Mouse (Mus musculus) liver, embryonic 14.5 days (tissue): ENCODE results near the gene Msmp.

ENCODE experiments used
- CTCF ChIP-seq: IDR thresholded peaks from 2 replicates; pipeline ENCODE4 v1.5.1; 2016; ENCODE audit warnings: antibody characterized with exemption, low read depth, control low read depth
- EP300 ChIP-seq: IDR thresholded peaks from 2 replicates; pipeline ENCODE4 v1.6.1; 2016; ENCODE audit warnings: antibody characterized with exemption, low read depth

DNA sequence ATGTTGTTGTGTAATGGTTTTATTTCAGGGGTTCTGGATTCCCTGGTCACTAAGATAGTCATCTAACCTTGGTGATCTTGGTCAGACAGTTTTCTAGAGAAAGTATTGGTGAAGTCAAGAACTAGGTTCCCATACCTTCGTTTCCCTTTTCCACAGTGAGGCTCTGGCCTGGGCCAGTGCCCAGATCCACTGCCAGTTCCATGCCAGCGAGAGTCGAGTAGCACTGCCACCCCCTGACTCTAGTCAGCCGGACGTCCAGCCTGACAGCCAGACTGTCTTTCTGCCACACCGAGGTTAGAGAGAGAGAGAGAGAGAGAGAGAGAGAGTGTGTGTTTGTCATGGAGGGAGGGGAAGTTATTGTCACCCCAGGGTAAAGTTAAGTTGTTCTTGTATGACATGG lies 4.6 kb downstream of the Msmp start:
- TF ChIP-seq CTCF (no peak), EP300 (no peak)
